Mouse (Mus musculus) spleen, postnatal 0 days (tissue): ENCODE results near the gene Casc4. TPM values are rescaled to one million over a fixed set of nuclear protein-coding genes. Genes with fewer than 3 reads are reported as not detected.

Source experiments
- polyA plus RNA-seq: library from polyadenylated mRNA; unstranded; fragments of >200 nt; fragmentation: Nextera tagmentation; extraction: Ambion mirVana; gene quantifications from 2 replicates; pipeline ENCODE4 v1.2.1, GENCODE M21; 2015

The Casc4 gene
- polyA plus RNA-seq: 6.6 and 8.8 TPM in 2 replicates

DNA sequence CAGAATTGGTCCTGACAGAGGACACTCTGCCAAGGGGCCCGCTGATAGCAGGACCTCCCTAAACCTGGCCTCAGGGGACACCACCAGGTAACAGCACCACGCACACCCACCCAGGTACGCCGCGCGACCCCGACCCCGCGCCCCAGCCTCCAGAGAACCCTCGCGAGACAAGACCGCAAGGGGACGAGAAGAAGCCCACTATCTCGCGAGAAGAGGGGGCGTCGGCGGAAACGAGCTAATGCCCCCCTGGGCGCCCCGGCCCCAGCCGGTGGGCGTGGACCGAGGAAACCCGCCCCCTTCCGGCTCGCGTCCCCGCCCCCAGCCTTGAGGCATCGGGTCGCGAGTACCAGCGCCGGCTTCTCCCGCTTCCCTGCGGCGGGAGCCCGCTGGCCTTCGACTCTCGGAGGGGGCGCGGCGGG, at the start of gene Casc4:
Gene Casc4, plus strand, starts transcription at position 339 of the 419 bp plus-strand sequence.

DNA sequence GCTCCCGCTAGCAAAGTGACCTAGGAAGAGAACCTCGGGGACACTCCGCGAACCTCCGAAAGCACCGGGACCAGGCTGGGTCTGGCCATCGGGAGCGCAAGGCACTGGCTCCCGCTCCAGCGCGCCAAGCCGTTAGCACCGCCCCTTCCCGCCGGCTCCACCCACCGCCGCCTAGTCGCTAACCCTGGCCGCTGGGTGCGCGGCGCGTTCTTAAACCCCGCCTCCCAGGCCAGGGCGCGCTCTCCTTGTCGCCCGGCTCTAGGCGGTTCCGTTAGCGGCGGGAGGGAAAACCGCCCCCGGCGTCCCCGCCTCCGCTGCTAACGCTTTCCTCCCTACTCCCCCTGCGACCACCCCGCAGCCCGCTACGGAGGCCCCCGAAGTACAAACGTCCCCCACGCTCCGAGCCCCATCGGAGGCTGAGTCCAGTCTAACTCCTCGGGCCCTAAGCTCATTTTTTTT, 89.0 kb downstream of the Casc4 start, which contains the start of the genes Ctdspl2 and Mageb3:
Gene Ctdspl2, plus strand, starts transcription at position 237 of the 459 bp plus-strand sequence.
Gene Mageb3, minus strand, starts transcription at position 328 of the 459 bp plus-strand sequence.

Other genes with a start within 250 kb of the Casc4 start
- 0.44 and 0.60 TPM in 2 replicates for gene Frmd5, start 59.9 kb upstream of the Casc4 start, polyA plus RNA-seq
- 24.3 and 25.8 TPM in 2 replicates for gene Ctdspl2, start 89.0 kb downstream of the Casc4 start, polyA plus RNA-seq
- gene Mageb3, start 89.1 kb downstream of the Casc4 start, polyA plus RNA-seq: 0.18 and 0.19 TPM in 2 replicates
- 14.0 and 15.0 TPM in 2 replicates for gene Eif3j1, start 161.6 kb downstream of the Casc4 start, polyA plus RNA-seq